Mouse (Mus musculus) cerebellum, postnatal 4 days (tissue): Measurements from ENCODE around the gene Cmtm6.

Experiments used
- DNase-seq, 2 experiments: peaks; one replicate each; pipeline ENCODE4 v3.0.0; 2022; ENCODE audit warnings: low spot score in 2 of 2, mixed read lengths in 1 of 2

Gene Cmtm6

DNA sequence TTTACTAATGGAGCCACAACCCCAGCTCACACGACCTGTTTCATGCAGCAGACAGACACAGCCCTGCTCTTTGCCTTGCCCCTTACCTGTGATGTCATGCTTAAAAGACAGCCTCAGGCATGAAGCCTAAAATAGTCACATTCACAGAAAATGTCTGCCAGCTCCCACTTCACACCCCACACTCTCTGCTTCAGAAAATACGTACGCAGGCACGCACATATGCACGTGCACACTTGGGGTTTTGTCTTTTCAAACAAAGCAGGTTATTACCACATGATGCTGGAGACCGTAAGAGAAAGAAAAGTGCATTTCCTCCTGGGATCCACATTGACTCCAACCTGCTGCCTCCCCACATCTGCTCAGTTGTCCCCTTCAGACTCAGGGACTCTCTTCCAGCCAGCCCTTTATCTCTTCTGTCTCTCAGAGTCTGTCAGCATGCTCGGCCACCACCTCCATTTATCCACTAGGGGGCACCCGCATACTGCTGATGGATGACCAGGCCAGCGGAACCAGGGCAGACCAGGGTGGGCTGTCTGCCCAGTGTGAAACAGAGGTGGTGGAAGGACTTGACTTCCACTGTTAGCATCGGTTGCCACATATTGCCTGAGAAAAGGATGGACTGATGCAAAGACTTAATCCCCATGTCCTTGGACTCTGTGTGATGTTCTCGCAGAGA is 66.6 kb downstream of the Cmtm6 start:
- peak; percentile 84 to 91 for DNase-seq

DNA sequence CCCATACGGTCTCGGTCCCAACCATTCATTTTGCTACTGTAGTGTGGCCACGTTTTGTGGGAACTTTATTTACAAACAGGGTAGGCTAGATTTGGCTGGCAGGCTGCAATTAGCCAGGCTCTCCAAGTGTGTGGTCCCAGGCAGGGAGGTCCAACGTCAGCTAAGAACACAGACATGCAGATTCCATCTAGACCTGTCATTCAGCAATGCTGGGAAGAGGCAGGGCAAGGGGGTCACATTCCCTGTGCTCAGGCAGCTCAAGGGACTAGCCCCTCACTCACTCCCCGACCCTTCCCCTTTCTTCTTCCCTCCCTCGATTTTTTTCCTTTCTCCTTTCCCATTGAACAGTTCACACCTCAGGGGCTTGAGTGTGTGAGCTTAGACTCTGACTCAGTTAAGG is 67.9 kb downstream of the Cmtm6 start:
- DNase-seq, result no peak
